Mouse (Mus musculus): ENCODE measurements at regions not wholly inside any gene's neighbourhood (a gene's known extent, or its start where the extent isn't known, plus 50 kb on each side); places are given as distances from the start of the nearest gene placed in this dataset.

- TF ChIP-seq CTCF (conservative IDR thresholded peaks at IDR 0.05; ENCODE audit: insufficient read depth, insufficient read length, low read depth, low read length) = no peak
- no peak for TF ChIP-seq POLR2A (IDR thresholded peaks at IDR 0.05; ENCODE audit: low read depth, low read length)
Measured at GRCm38 (mm10) chr1:92766496-92766895, 64.9 kb upstream of the Gpc1 start.
